Mouse (Mus musculus) heart, adult 2 months (tissue): ENCODE results near the gene Steap3. TPM values are rescaled to one million over a fixed set of nuclear protein-coding genes. Genes with fewer than 3 reads are reported as not detected.
A peak's percentile ranks its signal among the peaks of the same experiment; 100 is the strongest.

Experiments
- DNase-seq, 2 experiments: peaks; one replicate each; pipeline ENCODE4 v3.0.0; 2021
- H3K27ac ChIP-seq: fragments of 200-600 bp; 2 replicates; pipeline ENCODE4 v1.8.1; 2022
- H3K27me3 ChIP-seq: fragments of 200-500 bp; 2 replicates; pipeline ENCODE4 v1.6.1; 2012; ENCODE audit warnings: mild to moderate bottlenecking, low read length, inconsistent platforms, mixed read lengths; ENCODE audit not compliant: control insufficient read depth, insufficient read depth
- H3K36me3 ChIP-seq: fragments of 200-500 bp; 2 replicates; pipeline ENCODE4 v1.6.1; 2012; ENCODE audit warnings: low read length, inconsistent platforms; ENCODE audit not compliant: control insufficient read depth, insufficient read depth
- H3K4me1 ChIP-seq: fragments of 200-500 bp; 2 replicates; pipeline ENCODE4 v1.6.1; 2011; ENCODE audit warnings: low read length; ENCODE audit not compliant: control insufficient read depth, insufficient read depth
- H3K4me3 ChIP-seq: fragments of 200-600 bp; 2 replicates; pipeline ENCODE4 v1.8.1; 2022
- H3K79me2 ChIP-seq: fragments of 200-500 bp; replicated peaks from 2 replicates; pipeline ENCODE4 v1.6.1; 2012; ENCODE audit warnings: mild to moderate bottlenecking, inconsistent platforms, low read length, moderate library complexity, mixed read lengths; ENCODE audit not compliant: control insufficient read depth, insufficient read depth
- H3K9ac ChIP-seq: fragments of 200-500 bp; 2 replicates; pipeline ENCODE4 v1.6.1; 2012; ENCODE audit warnings: low read depth, mild to moderate bottlenecking, control low read depth, inconsistent platforms, low read length, mixed read lengths
- CTCF ChIP-seq: fragments of 200-600 bp; IDR thresholded peaks from 2 replicates; pipeline ENCODE4 v1.8.1; 2022; ENCODE audit warnings: antibody characterized with exemption, mild to moderate bottlenecking, moderate library complexity
- EP300 ChIP-seq: fragments of 200-500 bp; IDR thresholded peaks from 2 replicates; pipeline ENCODE4 v1.6.1; 2011; ENCODE audit warnings: low read depth, low read length, control low read depth; ENCODE audit not compliant: insufficient read depth
- POLR2A ChIP-seq: fragments of 200-500 bp; IDR thresholded peaks from 2 replicates; pipeline ENCODE4 v1.6.1; 2011; ENCODE audit warnings: mild to moderate bottlenecking, low read depth, low read length, control low read depth; ENCODE audit not compliant: insufficient read depth
- WGBS: fragments of 180-500 bp; shearing (Covaris S2); methylation state at CpG from one replicate; pipeline ENCODE4 v1.1.7; 2018; 5-methylcytosine and 5-hydroxymethylcytosine counted together
- intact Hi-C: fragments of 180-260 bp; cut with DNase I; formaldehyde crosslinking; loops from one replicate; pipeline ENCODE4 v1.15.1; 2025
- polyA plus RNA-seq: library from polyadenylated mRNA; depleted of rRNA; stranded (reverse); fragments of >200 nt; gene quantifications from 2 replicates; pipeline ENCODE4 v1.2.3, GENCODE M21; 2012
- total RNA-seq, 2 experiments: library from RNA; stranded (reverse); gene quantifications; 2 replicates each; pipeline ENCODE4 v1.2.3; 2021

Gene Steap3
- total and polyA plus RNA-seq, 3 experiments: 25.2 to 54.9 (median 27.9) TPM

- 88% methylated on average over 5 of the region's 5 CpGs for WGBS
- Histone ChIP-seq H3K4me1 (no peaks in the 10 kb centered on the region), H3K4me3 (no peak overlapping the region), H3K27ac (no peak overlapping the region), H3K9ac (no peak overlapping the region), H3K79me2 (no peaks in the 10 kb centered on the region), H3K27me3 (no peaks in the 10 kb centered on the region), H3K36me3 (no peaks in the 10 kb centered on the region)
- intact Hi-C loops: no loop called here
- no peak for TF ChIP-seq CTCF
- no peak for TF ChIP-seq EP300
- TF ChIP-seq POLR2A: no peak
- DNase-seq: no peak
These were observed 111.0 kb downstream of the Steap3 start for GRCm38 (mm10) chr1:120161502-120161901.

- H3K4me3 ChIP-seq: no peak overlapping the region
- no peaks in the 10 kb centered on the region for H3K79me2 ChIP-seq
- no peaks in the 10 kb centered on the region for H3K27me3 ChIP-seq
- H3K9ac ChIP-seq: no peak overlapping the region
- WGBS: 94% methylated on average over 9 of the region's 9 CpGs
- no peak for DNase-seq
- intact Hi-C loops: no loop called here
- TF ChIP-seq POLR2A (no peak), EP300 (no peak), CTCF (no peak)
- no peaks in the 10 kb centered on the region for H3K36me3 ChIP-seq
- H3K27ac ChIP-seq: no peak overlapping the region
- no peaks in the 10 kb centered on the region for H3K4me1 ChIP-seq
These were observed 113.9 kb downstream of the Steap3 start for GRCm38 (mm10) chr1:120158474-120159127.

GRCm38 (mm10) chr1:120155325-120155724, 117.2 kb downstream of the Steap3 start:
- H3K79me2 ChIP-seq: no peaks in the 10 kb centered on the region
- no peak for DNase-seq
- no peak for TF ChIP-seq EP300
- TF ChIP-seq CTCF: peak; percentile 94
- 8% methylated on average over 1 of the region's 1 CpGs for WGBS
- no peak overlapping the region for H3K9ac ChIP-seq
- intact Hi-C loops: no loop called here
- H3K4me1 ChIP-seq: no peaks in the 10 kb centered on the region
- no peaks in the 10 kb centered on the region for H3K27me3 ChIP-seq
- H3K4me3 ChIP-seq: no peak overlapping the region
- H3K27ac ChIP-seq: no peak overlapping the region
- H3K36me3 ChIP-seq: no peaks in the 10 kb centered on the region

- DNase-seq: no peak
- Histone ChIP-seq H3K9ac (no peak overlapping the region), H3K27ac (no peak overlapping the region), H3K4me1 (no peaks in the 10 kb centered on the region), H3K4me3 (no peak overlapping the region), H3K27me3 (no peaks in the 10 kb centered on the region), H3K79me2 (no peaks in the 10 kb centered on the region), H3K36me3 (no peaks in the 10 kb centered on the region)
- intact Hi-C loops: loop anchor here (1.0 to 5.0 kb wide), 2 partner anchors 56 to 122 kb away; no protein-coding TSS in a partner anchor
- TF ChIP-seq CTCF (peak; percentile 77), POLR2A (no peak)
These were observed 118.3 kb downstream of the Steap3 start for GRCm38 (mm10) chr1:120154232-120154631.

- Histone ChIP-seq H3K79me2 (no peaks in the 10 kb centered on the region), H3K27ac (no peak overlapping the region), H3K4me1 (no peaks in the 10 kb centered on the region), H3K4me3 (no peak overlapping the region), H3K36me3 (no peaks in the 10 kb centered on the region), H3K27me3 (no peaks in the 10 kb centered on the region), H3K9ac (no peak overlapping the region)
- intact Hi-C loops: loop anchor here (2.0 kb wide), 1 partner anchor 48 kb away; no protein-coding TSS in a partner anchor
- no peak for DNase-seq
- TF ChIP-seq EP300 (no peak), POLR2A (no peak), CTCF (peak; percentile 70)
These were observed 125.5 kb downstream of the Steap3 start for GRCm38 (mm10) chr1:120146994-120147393.

GRCm38 (mm10) chr1:120145527-120146216, 126.8 kb downstream of the Steap3 start:
- H3K79me2 ChIP-seq: no peaks in the 10 kb centered on the region
- intact Hi-C loops: loop anchor here (2.0 kb wide), 1 partner anchor 47 kb away; no protein-coding TSS in a partner anchor
- TF ChIP-seq CTCF (no peak), POLR2A (no peak), EP300 (no peak)
- H3K9ac ChIP-seq: no peak overlapping the region
- 89% methylated on average over 8 of the region's 8 CpGs for WGBS
- no peaks in the 10 kb centered on the region for H3K36me3 ChIP-seq
- no peak overlapping the region for H3K4me3 ChIP-seq
- H3K27ac ChIP-seq: no peak overlapping the region
- H3K4me1 ChIP-seq: no peaks in the 10 kb centered on the region
- DNase-seq: no peak
- no peaks in the 10 kb centered on the region for H3K27me3 ChIP-seq
